Mouse (Mus musculus): Measurements from ENCODE around the gene B3galnt2. TPM values are rescaled to one million over a fixed set of nuclear protein-coding genes. Genes with fewer than 3 reads are reported as not detected.
"Not testable (repeated sequence)": the region's sequence is repeated elsewhere in the genome, so short reads cannot be mapped to it uniquely, and the experiment has no call there.

Gene B3galnt2
- polyA plus RNA-seq, 1 experiment from 2014 or later = 14.5 TPM

- 90% methylated on average over 6 of the region's 6 CpGs for WGBS
- H3K4me1 ChIP-seq (ENCODE audit: control insufficient read depth in 2 of 2, insufficient read depth in 2 of 2, low read length in 2 of 2) = no peaks in the 10 kb centered on the region
- no peak overlapping the region for H3K4me2 ChIP-seq (ENCODE audit: low read length)
- no peak for ATAC-seq (ENCODE audit: insufficient number of reproducible peaks, insufficient read depth, low FRiP score, low read depth)
- no peak overlapping the region for H3K4me3 ChIP-seq (ENCODE audit: control insufficient read depth in 1 of 2, insufficient read depth in 1 of 2, low read depth in 1 of 2, low read length in 2 of 2)
- H3K9ac ChIP-seq (ENCODE audit: low read length) = no peak overlapping the region
- H3K9me3 ChIP-seq (ENCODE audit: control insufficient read depth, low read length) = no peaks in the 10 kb centered on the region
- H3K27ac ChIP-seq (replicated peaks in 1 of 2; ENCODE audit: control insufficient read depth in 1 of 2, insufficient read depth in 1 of 2, low read depth in 2 of 2, low read length in 2 of 2) = no peak overlapping the region
- H3K27me3 ChIP-seq (ENCODE audit: control insufficient read depth, insufficient read depth, low read length) = no peaks in the 10 kb centered on the region
- peaks cover 31% of the 10 kb centered on the region for H3K36me3 ChIP-seq (ENCODE audit: control insufficient read depth, insufficient read depth, low read length)
These were observed 71.3 kb downstream of the B3galnt2 start for GRCm38 (mm10) chr13:14025554-14025953.

GRCm38 (mm10) chr13:14026154-14026820 lies 72.0 kb downstream of the B3galnt2 start:
- H3K36me3 ChIP-seq (ENCODE audit: control insufficient read depth, insufficient read depth, low read length) = peaks cover 31% of the 10 kb centered on the region
- H3K9me3 ChIP-seq (ENCODE audit: control insufficient read depth, low read length) = no peaks in the 10 kb centered on the region
- H3K9ac ChIP-seq (ENCODE audit: low read length) = no peak overlapping the region
- no peak overlapping the region for H3K4me3 ChIP-seq (ENCODE audit: control insufficient read depth in 1 of 2, insufficient read depth in 1 of 2, low read depth in 1 of 2, low read length in 2 of 2)
- no peaks in the 10 kb centered on the region for H3K4me1 ChIP-seq (ENCODE audit: control insufficient read depth in 2 of 2, insufficient read depth in 2 of 2, low read length in 2 of 2)
- no peaks in the 10 kb centered on the region for H3K27me3 ChIP-seq (ENCODE audit: control insufficient read depth, insufficient read depth, low read length)
- 93% methylated on average over 6 of the region's 6 CpGs for WGBS
- no peak overlapping the region for H3K27ac ChIP-seq (replicated peaks in 1 of 2; ENCODE audit: control insufficient read depth in 1 of 2, insufficient read depth in 1 of 2, low read depth in 2 of 2, low read length in 2 of 2)
- no peak overlapping the region for H3K4me2 ChIP-seq (ENCODE audit: low read length)
- no peak for ATAC-seq (ENCODE audit: insufficient number of reproducible peaks, insufficient read depth, low FRiP score, low read depth)

- no peak overlapping the region for H3K4me3 ChIP-seq (ENCODE audit: control insufficient read depth in 1 of 2, insufficient read depth in 1 of 2, low read depth in 1 of 2, low read length in 2 of 2)
- peaks cover 7% of the 10 kb centered on the region for H3K36me3 ChIP-seq (ENCODE audit: control insufficient read depth, insufficient read depth, low read length)
- no peak overlapping the region for H3K4me2 ChIP-seq (ENCODE audit: low read length)
- H3K9me3 ChIP-seq (ENCODE audit: control insufficient read depth, low read length) = no peaks in the 10 kb centered on the region
- H3K27me3 ChIP-seq (ENCODE audit: control insufficient read depth, insufficient read depth, low read length) = no peaks in the 10 kb centered on the region
- no peak overlapping the region for H3K27ac ChIP-seq (replicated peaks in 1 of 2; ENCODE audit: control insufficient read depth in 1 of 2, insufficient read depth in 1 of 2, low read depth in 2 of 2, low read length in 2 of 2)
- 78% methylated on average over 5 of the region's 5 CpGs for WGBS
- peaks cover 0 to 2% of the 10 kb centered on the region in 2 experiments; a peak in 2 of 4 replicates for H3K4me1 ChIP-seq (ENCODE audit: control insufficient read depth in 2 of 2, insufficient read depth in 2 of 2, low read length in 2 of 2)
- ATAC-seq (ENCODE audit: insufficient number of reproducible peaks, insufficient read depth, low FRiP score, low read depth) = no peak
- no peak overlapping the region for H3K9ac ChIP-seq (ENCODE audit: low read length)
These were observed 79.2 kb downstream of the B3galnt2 start for GRCm38 (mm10) chr13:14033309-14034072.

GRCm38 (mm10) chr13:14034073-14034348 lies 79.7 kb downstream of the B3galnt2 start:
- Histone ChIP-seq H3K27ac (replicated peaks in 1 of 2; ENCODE audit: control insufficient read depth in 1 of 2, insufficient read depth in 1 of 2, low read depth in 2 of 2, low read length in 2 of 2) (no peak overlapping the region), H3K9ac (ENCODE audit: low read length) (no peak overlapping the region), H3K27me3 (ENCODE audit: control insufficient read depth, insufficient read depth, low read length) (no peaks in the 10 kb centered on the region), H3K4me2 (ENCODE audit: low read length) (no peak overlapping the region), H3K4me1 (ENCODE audit: control insufficient read depth in 2 of 2, insufficient read depth in 2 of 2, low read length in 2 of 2) (peaks cover 2 to 6% of the 10 kb centered on the region in 2 experiments; a peak in 3 of 4 replicates), H3K4me3 (ENCODE audit: control insufficient read depth in 1 of 2, insufficient read depth in 1 of 2, low read depth in 1 of 2, low read length in 2 of 2) (no peak overlapping the region), H3K36me3 (ENCODE audit: control insufficient read depth, insufficient read depth, low read length) (peaks cover 3% of the 10 kb centered on the region), H3K9me3 (ENCODE audit: control insufficient read depth, low read length) (no peaks in the 10 kb centered on the region)
- ATAC-seq (ENCODE audit: insufficient number of reproducible peaks, insufficient read depth, low FRiP score, low read depth) = no peak

- not testable (repeated sequence) for ATAC-seq (ENCODE audit: insufficient number of reproducible peaks, insufficient read depth, low FRiP score, low read depth); H3K9ac ChIP-seq (ENCODE audit: low read length); H3K27me3 ChIP-seq (ENCODE audit: control insufficient read depth, insufficient read depth, low read length); H3K9me3 ChIP-seq (ENCODE audit: control insufficient read depth, low read length); H3K27ac ChIP-seq (replicated peaks in 1 of 2; ENCODE audit: control insufficient read depth in 1 of 2, insufficient read depth in 1 of 2, low read depth in 2 of 2, low read length in 2 of 2); H3K36me3 ChIP-seq (ENCODE audit: control insufficient read depth, insufficient read depth, low read length); H3K4me2 ChIP-seq (ENCODE audit: low read length); H3K4me3 ChIP-seq (ENCODE audit: control insufficient read depth in 1 of 2, insufficient read depth in 1 of 2, low read depth in 1 of 2, low read length in 2 of 2)
- 76% methylated on average over 2 of the region's 3 CpGs for WGBS
- peaks cover 3 to 12% of the 10 kb centered on the region in 2 experiments for H3K4me1 ChIP-seq (ENCODE audit: control insufficient read depth in 2 of 2, insufficient read depth in 2 of 2, low read length in 2 of 2)
These were observed 81.1 kb downstream of the B3galnt2 start for GRCm38 (mm10) chr13:14035352-14035751.

GRCm38 (mm10) chr13:14035875-14036630 lies 81.8 kb downstream of the B3galnt2 start:
- Histone ChIP-seq H3K4me2 (ENCODE audit: low read length) (no peak overlapping the region), H3K4me3 (ENCODE audit: control insufficient read depth in 1 of 2, insufficient read depth in 1 of 2, low read depth in 1 of 2, low read length in 2 of 2) (no peak overlapping the region), H3K9ac (ENCODE audit: low read length) (no peak overlapping the region), H3K36me3 (ENCODE audit: control insufficient read depth, insufficient read depth, low read length) (no peaks in the 10 kb centered on the region), H3K27ac (replicated peaks in 1 of 2; ENCODE audit: control insufficient read depth in 1 of 2, insufficient read depth in 1 of 2, low read depth in 2 of 2, low read length in 2 of 2) (no peak overlapping the region), H3K4me1 (ENCODE audit: control insufficient read depth in 2 of 2, insufficient read depth in 2 of 2, low read length in 2 of 2) (peaks cover 5 to 13% of the 10 kb centered on the region in 2 experiments), H3K9me3 (ENCODE audit: control insufficient read depth, low read length) (no peaks in the 10 kb centered on the region), H3K27me3 (ENCODE audit: control insufficient read depth, insufficient read depth, low read length) (no peaks in the 10 kb centered on the region)
- ATAC-seq (ENCODE audit: insufficient number of reproducible peaks, insufficient read depth, low FRiP score, low read depth) = no peak
- 91% methylated on average over 11 of the region's 11 CpGs for WGBS

GRCm38 (mm10) chr13:14038911-14039291 lies 84.6 kb downstream of the B3galnt2 start:
- Histone ChIP-seq H3K4me1 (ENCODE audit: control insufficient read depth in 2 of 2, insufficient read depth in 2 of 2, low read length in 2 of 2) (peaks cover 5 to 13% of the 10 kb centered on the region in 2 experiments), H3K27me3 (ENCODE audit: control insufficient read depth, insufficient read depth, low read length) (no peaks in the 10 kb centered on the region), H3K4me3 (ENCODE audit: control insufficient read depth in 1 of 2, insufficient read depth in 1 of 2, low read depth in 1 of 2, low read length in 2 of 2) (peak overlapping the region; percentile 70 to 86), H3K9ac (ENCODE audit: low read length) (peak overlapping the region; percentile 88), H3K9me3 (ENCODE audit: control insufficient read depth, low read length) (no peaks in the 10 kb centered on the region), H3K27ac (replicated peaks in 1 of 2; ENCODE audit: control insufficient read depth in 1 of 2, insufficient read depth in 1 of 2, low read depth in 2 of 2, low read length in 2 of 2) (peak overlapping the region in 1 of 2 experiments; percentile 97; a peak in 1 of 4 replicates), H3K4me2 (ENCODE audit: low read length) (peak overlapping the region; percentile 94), H3K36me3 (ENCODE audit: control insufficient read depth, insufficient read depth, low read length) (no peaks in the 10 kb centered on the region)
- 7% methylated on average over 8 of the region's 8 CpGs for WGBS
- ATAC-seq (ENCODE audit: insufficient number of reproducible peaks, insufficient read depth, low FRiP score, low read depth) = no peak
